Mouse (Mus musculus): ENCODE measurements at regions not wholly inside any gene's neighbourhood (a gene's known extent, or its start where the extent isn't known, plus 50 kb on each side); places are given as distances from the start of the nearest gene placed in this dataset.

DNA sequence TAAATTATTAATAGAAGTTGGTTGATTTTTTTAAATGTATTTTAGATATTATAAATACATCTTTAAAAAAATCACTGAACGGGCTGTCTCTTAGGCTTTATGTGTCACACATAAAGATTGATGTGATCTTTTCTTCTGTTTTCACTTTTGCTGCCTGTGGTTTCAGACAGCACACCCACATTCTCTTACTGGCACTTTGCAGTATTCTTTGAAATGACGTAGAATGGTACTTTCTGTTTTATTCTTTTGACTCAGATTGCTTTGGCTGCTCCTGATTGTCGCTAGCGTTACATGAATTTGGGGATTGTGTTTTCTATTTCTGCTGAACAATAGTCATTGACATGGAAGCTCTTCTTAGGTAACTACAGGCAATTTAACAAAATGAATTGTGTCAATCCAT, 415.4 kb upstream of the Rag2 start:
- no peak for ATAC-seq

- ATAC-seq: no peak
Measured at GRCm38 (mm10) chr2:101220759-101221158, 403.8 kb upstream of the Rag2 start.

- no peak for ATAC-seq
Measured at GRCm38 (mm10) chr2:101242983-101243382, 381.5 kb upstream of the Rag2 start.

GRCm38 (mm10) chr2:101247133-101247532, 377.4 kb upstream of the Rag2 start:
- no peak for ATAC-seq

DNA sequence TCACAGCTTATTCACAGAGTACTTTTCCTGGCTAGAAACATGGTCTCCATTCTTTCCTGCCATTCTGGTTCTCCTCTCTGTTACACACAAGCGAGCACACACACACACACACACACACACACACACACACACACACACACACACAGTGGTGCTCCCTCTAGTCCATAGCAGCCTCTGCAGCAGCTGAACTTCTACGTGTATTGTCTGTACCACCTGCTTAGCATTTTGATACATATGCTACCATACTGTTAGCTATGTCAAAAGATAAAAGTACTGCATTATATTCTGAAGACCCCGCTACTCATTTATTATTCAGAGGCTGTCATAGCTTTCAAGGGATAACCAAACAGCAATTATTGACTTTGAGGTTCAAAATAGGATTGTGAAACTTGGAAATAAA, 372.3 kb upstream of the Rag2 start:
- ATAC-seq: no peak

GRCm38 (mm10) chr2:101256464-101256863, 368.1 kb upstream of the Rag2 start:
- no peak for ATAC-seq

DNA sequence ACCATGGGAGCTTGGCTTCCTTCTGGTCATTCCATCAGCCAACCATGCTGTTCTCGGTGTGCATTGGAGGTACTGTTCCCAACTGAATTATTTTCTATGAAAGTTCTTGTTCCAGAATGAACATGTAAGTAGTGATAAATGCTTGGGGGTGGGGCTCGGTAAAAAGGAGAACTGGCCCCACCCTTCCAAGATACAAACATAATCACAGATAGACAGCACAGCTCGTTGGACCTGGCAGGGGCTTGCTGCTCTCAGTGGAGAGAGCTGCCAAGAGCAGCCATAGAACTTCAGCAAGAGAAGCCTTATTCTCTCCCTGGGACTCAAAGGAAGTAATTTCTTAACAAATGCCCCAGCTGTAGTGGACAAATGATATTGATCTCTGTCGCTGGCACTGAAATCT, 360.6 kb upstream of the Rag2 start:
- ATAC-seq: no peak

- ATAC-seq: no peak
Measured at GRCm38 (mm10) chr2:101266685-101267374, 357.7 kb upstream of the Rag2 start.

- ATAC-seq: no peak
Measured at GRCm38 (mm10) chr2:101274045-101274664, 350.4 kb upstream of the Rag2 start.

DNA sequence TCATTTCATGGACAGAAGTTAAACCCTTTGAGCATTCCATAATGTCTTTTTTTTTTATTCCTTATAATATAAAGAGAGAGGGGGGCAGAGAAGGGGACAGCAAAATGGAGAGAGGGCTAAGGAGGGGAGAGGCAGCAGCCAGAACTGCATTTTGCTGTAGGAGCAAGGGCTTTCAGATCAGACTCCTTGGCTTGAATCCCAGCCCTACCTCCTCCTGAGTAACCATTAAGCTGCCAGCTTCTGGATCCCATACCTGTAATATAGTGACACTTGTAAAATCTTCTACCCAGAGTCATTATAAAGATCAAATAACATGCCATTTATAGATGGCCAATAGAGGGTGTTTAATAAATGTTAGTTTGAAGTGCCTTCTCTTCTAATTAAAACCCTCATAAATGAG, 339.6 kb upstream of the Rag2 start:
- ATAC-seq: no peak

GRCm38 (mm10) chr2:101288119-101288518, 336.4 kb upstream of the Rag2 start:
- no peak for ATAC-seq

DNA sequence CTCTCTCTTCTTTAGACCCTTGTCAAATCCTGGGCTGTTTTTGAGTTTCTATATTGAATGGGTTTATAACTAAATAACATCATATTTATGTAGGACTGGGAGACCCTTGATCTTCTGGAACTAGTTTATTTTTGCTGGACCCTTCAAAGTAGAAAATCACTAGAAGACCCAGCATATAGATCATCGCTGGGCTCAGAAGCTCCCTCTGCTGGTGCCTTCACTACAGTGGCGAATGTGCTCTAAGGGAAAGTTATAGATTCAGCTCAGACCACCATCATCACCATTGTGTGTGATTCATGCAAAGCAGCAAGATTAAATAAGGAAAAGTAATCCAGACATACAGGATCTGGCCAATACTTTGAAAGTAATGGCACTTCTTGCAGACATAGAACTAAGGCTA, 335.4 kb upstream of the Rag2 start:
- no peak for ATAC-seq

GRCm38 (mm10) chr2:101290738-101291137, 333.8 kb upstream of the Rag2 start:
- no peak for ATAC-seq

DNA sequence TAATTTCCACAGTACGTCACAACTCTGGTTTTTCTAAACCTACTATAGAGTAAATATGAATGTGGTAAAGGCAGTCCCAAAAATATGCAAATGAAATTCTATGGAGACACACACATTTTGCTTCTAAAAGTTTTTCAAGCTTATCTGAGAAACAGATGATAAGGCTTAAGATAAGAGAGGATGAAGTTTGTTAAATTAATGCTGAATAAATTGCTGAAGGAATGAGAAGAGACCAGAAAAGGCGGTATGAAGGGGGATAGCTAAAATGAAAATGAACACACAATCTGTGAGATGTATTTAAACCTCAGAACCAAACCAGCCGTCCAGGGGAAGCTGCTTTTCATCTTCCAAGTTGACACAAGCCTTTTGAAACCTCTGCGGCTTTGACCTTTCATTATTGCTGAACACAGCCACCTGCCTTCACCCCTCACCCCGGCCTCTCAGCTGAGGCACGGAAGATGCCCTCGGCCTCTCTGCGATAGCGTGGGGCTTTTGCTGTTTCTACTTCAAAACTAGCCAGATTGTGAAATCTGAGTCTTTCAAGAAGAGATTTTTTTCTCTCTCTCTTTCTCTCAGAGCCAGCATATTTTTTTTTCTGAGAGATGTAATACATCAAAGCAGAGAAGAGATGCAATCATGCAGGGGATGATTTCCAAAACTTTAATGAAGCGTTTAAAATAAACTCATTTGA, 328.7 kb upstream of the Rag2 start:
- ATAC-seq: no peak

GRCm38 (mm10) chr2:101296369-101296682, 328.2 kb upstream of the Rag2 start:
- ATAC-seq: no peak

GRCm38 (mm10) chr2:101296778-101297177, 327.7 kb upstream of the Rag2 start:
- no peak for ATAC-seq

DNA sequence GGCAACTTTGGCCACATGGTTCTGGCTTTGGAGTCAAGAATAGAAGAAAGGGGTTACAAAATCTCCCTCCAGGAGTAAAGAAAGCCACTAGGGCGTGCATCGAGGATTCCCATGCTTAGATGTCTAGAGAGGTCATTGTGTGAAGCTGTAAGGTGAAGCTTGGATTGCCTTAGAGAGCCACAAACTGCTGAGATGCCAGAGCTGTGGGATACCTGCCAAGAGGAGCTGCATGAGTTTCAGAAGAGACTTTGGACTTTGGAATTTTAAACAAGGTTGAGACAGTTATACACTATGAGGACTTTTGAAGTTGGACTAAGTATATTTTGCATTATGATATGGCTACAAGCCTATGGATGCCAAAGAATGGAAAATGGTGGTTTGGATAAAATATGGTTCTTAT, 325.4 kb upstream of the Rag2 start:
- ATAC-seq: no peak

GRCm38 (mm10) chr2:101300106-101300505, 324.4 kb upstream of the Rag2 start:
- no peak for ATAC-seq

DNA sequence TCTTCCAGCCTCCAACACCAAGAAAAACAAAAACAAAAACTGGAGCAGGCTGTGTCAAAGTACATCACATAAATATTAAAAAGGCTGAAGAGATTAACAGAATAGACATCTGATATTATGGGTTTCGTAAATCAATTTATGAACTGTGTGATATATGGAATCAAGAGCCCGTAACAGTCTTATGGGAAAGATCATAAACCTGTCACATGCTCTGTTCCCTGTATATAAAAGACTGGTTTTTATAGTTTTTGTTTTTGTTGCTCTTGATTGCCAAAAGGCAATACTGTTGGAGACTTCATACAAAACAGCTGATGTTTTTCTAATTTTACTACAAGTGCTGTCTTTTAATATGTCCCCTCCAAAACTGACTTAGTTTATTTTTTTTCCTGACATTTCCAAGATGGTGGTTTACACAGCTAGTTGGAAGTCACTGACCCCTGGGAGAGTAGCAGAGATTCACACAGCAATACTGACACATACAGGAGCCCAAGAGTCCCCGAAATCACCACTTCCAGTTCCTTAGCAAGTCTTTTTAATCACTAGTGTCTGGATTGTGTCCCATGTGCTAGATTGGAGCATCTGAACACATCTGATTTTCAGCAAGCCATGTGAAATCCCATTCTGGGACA, 303.1 kb upstream of the Rag2 start:
- no peak for ATAC-seq

DNA sequence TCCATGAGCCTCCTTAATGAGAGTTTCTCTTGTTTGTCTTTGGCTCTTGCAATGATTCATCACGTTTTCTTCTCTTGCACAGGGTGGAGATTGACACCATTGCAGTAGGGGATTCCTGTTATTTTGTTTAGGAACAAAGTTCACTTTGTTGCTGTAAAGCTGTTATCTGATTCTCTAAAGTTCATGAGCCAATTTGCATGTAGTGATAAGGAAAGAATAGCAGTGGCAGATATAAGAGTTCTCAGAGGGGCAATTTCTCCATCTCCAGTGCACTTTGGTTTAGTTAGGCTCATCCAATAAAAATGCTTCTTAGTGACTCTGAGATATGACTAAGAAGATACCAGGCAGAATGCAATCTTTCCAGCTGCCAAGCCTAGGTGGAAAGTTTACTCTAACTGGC, 267.8 kb upstream of the Rag2 start:
- ATAC-seq: no peak

DNA sequence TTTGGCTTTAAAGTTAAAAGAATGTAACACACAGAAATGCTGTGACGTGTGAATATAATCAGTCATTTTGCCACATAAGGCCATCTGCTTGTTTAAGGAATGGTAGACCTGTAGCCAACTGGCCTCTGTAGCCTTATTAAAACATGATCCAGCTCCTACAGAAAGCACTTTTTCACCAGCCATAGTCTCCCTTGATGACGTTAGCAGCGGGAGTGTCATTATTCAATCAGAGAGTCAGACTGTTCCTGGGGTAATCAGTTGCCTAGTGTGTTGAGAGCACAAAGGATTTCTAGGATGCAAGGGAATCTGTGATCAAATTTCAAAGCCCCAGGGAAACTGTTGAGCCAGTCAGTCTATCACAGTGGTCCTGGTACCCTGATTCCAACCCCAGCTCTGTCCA, 260.3 kb upstream of the Rag2 start:
- ATAC-seq: no peak

DNA sequence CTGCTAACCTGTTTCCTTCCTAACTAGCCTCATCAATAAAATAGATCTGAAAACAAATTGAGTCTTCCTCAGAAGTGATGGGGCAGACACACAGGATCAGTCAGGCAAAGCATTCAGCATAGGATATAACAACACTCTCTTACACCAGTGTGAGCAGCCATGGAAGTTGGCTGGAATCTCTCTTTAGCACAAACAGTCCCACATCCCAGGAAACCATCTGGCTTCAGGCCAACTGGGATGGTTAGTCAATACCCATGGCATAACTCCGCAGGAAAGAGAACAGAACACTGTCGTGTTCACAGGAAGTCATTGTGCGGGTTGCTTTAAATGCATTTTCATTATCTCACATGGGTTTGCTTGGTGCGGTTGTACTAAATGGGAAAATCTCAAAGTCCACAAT, 256.2 kb upstream of the Rag2 start:
- no peak for ATAC-seq

DNA sequence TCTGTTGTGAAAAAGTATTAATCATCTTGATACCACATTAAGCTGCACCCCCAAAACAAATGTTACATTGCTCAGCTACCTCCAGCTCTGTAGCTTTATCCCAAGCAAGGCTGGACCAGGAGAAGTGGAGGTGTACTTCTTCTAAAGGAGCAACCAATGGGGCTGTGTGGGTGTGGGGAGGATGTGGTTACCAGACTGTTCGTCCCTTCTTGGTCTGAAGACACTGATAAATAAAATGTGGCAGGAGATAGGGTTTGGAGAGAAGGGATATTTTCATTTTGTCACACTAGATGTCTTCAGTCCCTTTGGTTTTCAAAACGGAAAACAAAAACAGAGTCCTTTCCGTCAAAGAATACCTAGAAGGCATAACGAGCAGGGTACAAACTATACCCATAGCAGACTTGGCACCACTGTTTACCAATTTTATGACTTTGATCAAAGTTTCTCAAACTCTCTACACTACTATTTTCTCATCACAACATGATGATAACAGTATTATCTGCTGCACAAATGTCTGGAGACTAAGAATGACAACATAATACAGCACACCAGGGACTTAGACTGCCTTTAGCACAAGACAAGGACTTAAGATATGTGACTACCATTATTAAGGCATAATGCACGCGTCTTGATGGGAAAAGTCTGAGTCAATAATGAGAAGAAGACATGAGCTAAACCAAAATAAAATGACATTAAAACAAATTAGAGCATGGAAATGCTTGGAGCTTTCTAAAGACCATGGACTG, 253.4 kb upstream of the Rag2 start:
- no peak for ATAC-seq

All from activated CD4-positive, CD25-positive, alpha-beta regulatory T cell, adult 4 months (primary cell).